Mouse (Mus musculus) forebrain, embryonic 11.5 days (tissue): ENCODE measurements around the gene Rbbp8nl. TPM values are rescaled to one million over a fixed set of nuclear protein-coding genes. Genes with fewer than 3 reads are reported as not detected.

Experiments used
- ATAC-seq: fragments of 200-750 bp; cut with Nextera tagmentation; replicated peaks from 2 replicates; pipeline ENCODE4 v1.8.0; 2017; ENCODE audit warnings: moderate TSS enrichment; ENCODE audit not compliant: low FRiP score
- DNase-seq: peaks from one replicate; pipeline ENCODE4 v3.0.0-alpha.2; 2017; ENCODE audit warnings: low spot score
- H3K27ac ChIP-seq: fragments of 300-500 bp; sonication (generic); 2 replicates; pipeline ENCODE4 v1.5.1; 2014; ENCODE audit warnings: low read depth, low read length
- H3K27me3 ChIP-seq: fragments of 300-500 bp; sonication (generic); 2 replicates; pipeline ENCODE4 v1.6.1; 2014; ENCODE audit warnings: mild to moderate bottlenecking, low read length, mixed read lengths; ENCODE audit not compliant: control insufficient read depth, insufficient read depth
- H3K36me3 ChIP-seq: fragments of 300-500 bp; sonication (generic); 2 replicates; pipeline ENCODE4 v1.6.1; 2014; ENCODE audit warnings: mild to moderate bottlenecking, low read length, moderate library complexity, mixed read lengths; ENCODE audit not compliant: control insufficient read depth, insufficient read depth
- H3K4me1 ChIP-seq: fragments of 300-500 bp; sonication (generic); replicated peaks from 2 replicates; pipeline ENCODE4 v1.6.1; 2014; ENCODE audit warnings: low read length, mixed read lengths; ENCODE audit not compliant: control insufficient read depth, insufficient read depth
- H3K4me2 ChIP-seq: fragments of 300-500 bp; sonication (generic); 2 replicates; pipeline ENCODE4 v1.6.1; 2014; ENCODE audit warnings: low read depth, mild to moderate bottlenecking, low read length, moderate library complexity, mixed read lengths; ENCODE audit not compliant: severe bottlenecking
- H3K4me3 ChIP-seq: fragments of 300-500 bp; sonication (generic); 2 replicates; pipeline ENCODE4 v1.5.1; 2014; ENCODE audit warnings: low read depth, low read length
- H3K9ac ChIP-seq: fragments of 300-500 bp; sonication (generic); 2 replicates; pipeline ENCODE4 v1.6.1; 2014; ENCODE audit warnings: low read length
- H3K9me3 ChIP-seq: fragments of 300-500 bp; sonication (generic); 2 replicates; pipeline ENCODE4 v1.6.1; 2016; ENCODE audit warnings: low read length, mixed read lengths; ENCODE audit not compliant: control insufficient read depth
- WGBS: fragments of 180-500 bp; shearing (Covaris S2); extraction: QIAGEN DNeasy Blood & Tissue Kit; methylation state at CpG from one replicate; pipeline ENCODE4 v1.1.7; 2014; 5-methylcytosine and 5-hydroxymethylcytosine counted together
- polyA plus RNA-seq: library from polyadenylated mRNA; unstranded; fragments of >200 nt; fragmentation: Nextera tagmentation; extraction: Ambion mirVana; gene quantifications from 2 replicates; pipeline ENCODE4 v1.2.1, GENCODE M21; 2014

The Rbbp8nl gene
- polyA plus RNA-seq, 1 experiment from 2014 or later, result 0.08 TPM

DNA sequence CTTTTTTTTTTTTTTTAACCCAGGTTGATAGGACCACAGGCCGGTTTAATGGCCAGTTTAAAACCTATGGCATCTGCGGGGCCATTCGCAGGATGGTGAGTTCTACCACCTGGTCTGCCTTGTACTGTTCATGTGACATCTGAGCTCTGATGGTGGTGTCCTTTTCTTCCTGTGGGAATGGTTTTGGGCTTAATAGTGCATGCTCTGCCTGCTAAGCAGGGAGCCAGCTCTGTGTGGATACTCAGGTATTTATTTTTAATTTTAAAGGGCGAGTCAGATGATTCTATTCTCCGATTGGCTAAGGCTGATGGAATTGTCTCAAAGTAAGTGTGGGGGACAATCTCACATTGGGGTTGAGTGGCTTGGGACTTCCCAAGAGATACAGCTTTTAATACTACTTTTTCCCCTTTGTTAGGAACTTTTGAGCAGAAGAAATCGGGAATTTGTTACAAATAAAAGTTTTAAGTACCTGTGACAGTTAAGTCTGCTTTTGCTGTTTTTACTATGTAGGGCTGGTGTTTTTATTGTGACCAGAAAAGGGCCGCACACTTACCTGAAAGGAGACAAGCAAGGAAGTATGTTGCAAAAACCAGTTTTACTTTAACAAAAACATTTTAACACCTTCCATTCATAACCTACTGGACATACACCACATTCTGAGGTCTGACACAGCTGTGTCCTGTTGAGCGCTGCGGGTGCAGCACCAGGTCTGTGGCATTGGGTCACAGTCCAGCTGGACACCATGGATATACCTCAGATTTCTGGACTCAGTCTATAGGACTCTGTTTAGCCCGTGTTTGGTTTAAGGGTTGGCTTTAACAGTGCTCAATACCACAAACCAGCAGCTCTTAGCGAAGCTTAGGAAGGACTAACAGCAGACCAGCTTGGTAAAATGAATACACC is 31.5 kb downstream of the Rbbp8nl start:
- H3K36me3 ChIP-seq, result no peaks in the 10 kb centered on the region; the same call in 1 of the 2 replicates

DNA sequence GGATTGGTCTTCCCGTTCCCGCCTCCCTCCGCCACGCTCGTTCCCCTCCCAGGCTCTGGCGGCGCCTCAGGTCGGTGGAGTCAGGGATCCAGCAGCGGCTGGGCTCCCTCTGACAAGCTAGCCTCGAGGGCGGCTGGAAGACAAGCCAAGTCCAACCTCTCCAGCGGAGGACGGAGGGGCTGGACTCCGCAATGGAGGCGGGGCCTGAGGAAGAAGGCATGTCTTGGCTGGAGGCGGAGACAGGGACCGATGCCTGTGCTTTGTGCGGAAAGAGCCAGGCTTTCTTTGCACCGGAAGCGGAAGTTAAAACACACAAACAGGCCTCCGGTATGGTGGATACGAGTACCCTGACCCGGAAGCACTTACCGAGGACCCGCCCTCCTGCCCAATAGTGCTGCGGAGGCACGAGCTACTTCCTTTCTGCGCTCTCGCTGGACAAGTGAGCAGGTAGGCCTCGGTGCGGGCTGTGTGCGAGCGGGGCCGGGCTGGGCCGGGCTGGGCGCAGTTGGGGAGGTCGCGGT is 32.6 kb downstream of the Rbbp8nl start, which contains the start of gene Rps21:
Gene Rps21, plus strand, starts transcription at position 377 of the 521 bp plus-strand sequence.
- H3K27me3 ChIP-seq, result no peaks in the 10 kb centered on the region
- H3K9me3 ChIP-seq, result no peaks in the 10 kb centered on the region
- peaks cover 11% of the 10 kb centered on the region; the same call in 1 of the 2 replicates for H3K4me1 ChIP-seq
- H3K4me3 ChIP-seq, result peak within 1 kb of the TSS; percentile 89
- ATAC-seq, result peak; percentile 96
- H3K4me2 ChIP-seq, result peak within 1 kb of the TSS; percentile 89
- peak; percentile 99 for DNase-seq
- no peaks in the 10 kb centered on the region; the same call in 1 of the 2 replicates for H3K36me3 ChIP-seq
- H3K27ac ChIP-seq, result peak within 1 kb of the TSS; percentile 91
- WGBS, result under 1% methylated on average over 38 of the region's 38 CpGs
- peak within 1 kb of the TSS; percentile 94 for H3K9ac ChIP-seq

More for the DNA sequence above, 31.5 kb downstream of the Rbbp8nl start:
- WGBS, result 54% methylated on average over 11 of the region's 11 CpGs
- Histone ChIP-seq H3K4me3 (peak overlapping the region; percentile 89), H3K9me3 (no peaks in the 10 kb centered on the region), H3K4me2 (peak overlapping the region; percentile 86), H3K4me1 (peaks cover 11% of the 10 kb centered on the region; the same call in 1 of the 2 replicates), H3K27ac (0 out of 2 replicates have a peak overlapping the region, but pooled peaks have one; percentile 71), H3K27me3 (no peaks in the 10 kb centered on the region), H3K9ac (peak overlapping the region; percentile 94)
- no peak for DNase-seq
- ATAC-seq, result no peak

DNA sequence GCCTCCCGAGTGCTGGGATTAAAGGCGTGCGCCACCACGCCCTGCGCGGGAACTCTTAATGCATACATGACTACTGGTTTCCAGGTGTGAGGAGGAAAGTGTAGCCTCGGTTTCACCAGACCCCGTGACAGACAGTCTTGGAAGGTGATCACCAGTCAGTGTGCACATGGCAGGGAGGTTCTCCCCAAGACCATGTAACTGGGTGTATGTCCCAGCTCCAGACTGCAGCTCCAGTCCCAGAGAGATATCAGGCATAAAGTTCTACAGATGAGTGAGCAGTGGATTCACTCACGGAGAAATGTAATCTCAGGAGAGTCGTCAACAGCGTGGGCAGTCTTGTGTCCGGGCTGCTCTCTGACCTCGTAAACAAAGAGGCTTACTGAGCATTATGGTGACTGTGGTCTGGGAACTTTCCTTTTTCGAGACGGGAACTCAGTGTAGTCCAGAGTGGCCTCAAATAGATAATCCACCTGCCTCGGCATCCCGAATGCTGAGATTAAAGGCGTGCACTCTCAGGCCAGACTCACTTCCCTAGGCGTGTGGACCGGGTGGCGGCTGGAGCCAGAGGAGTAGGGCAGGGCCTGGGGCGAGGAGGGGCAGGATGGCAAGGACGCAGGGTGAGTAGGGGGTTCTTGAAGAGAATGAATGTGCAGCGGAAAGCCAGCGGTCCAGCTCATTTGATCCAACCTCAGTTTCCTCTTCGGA is 33.2 kb downstream of the Rbbp8nl start:
- WGBS, result 25% methylated on average over 26 of the region's 26 CpGs
- H3K36me3 ChIP-seq, result no peaks in the 10 kb centered on the region; the same call in 1 of the 2 replicates

DNA sequence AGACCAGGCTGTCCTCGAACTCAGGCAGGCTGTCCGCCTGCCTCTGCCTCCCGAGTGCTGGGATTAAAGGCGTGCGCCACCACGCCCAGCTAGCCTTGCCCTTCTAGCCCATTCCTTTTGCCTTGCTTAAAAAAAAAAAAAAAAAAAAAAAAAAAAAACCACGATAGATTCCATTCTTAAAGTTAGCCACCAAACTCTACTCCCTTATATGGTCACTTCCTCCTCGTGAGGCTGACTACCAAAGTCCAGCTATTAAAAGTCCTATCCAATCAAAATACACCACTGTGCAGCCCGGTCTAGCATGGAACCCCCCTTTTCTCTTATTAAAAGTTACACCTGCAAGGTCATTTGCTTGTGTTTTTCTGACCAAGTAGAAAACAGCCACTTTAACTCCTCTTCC is 34.0 kb downstream of the Rbbp8nl start:
- Histone ChIP-seq H3K27me3 (no peaks in the 10 kb centered on the region), H3K9ac (no peak overlapping the region; the same call in 1 of the 2 replicates), H3K9me3 (no peaks in the 10 kb centered on the region), H3K27ac (no peak overlapping the region), H3K4me1 (peaks cover 11% of the 10 kb centered on the region; the same call in 1 of the 2 replicates), H3K36me3 (no peaks in the 10 kb centered on the region; the same call in 1 of the 2 replicates), H3K4me2 (peak overlapping the region; percentile 89; the same call in 1 of the 2 replicates), H3K4me3 (no peak overlapping the region)
- no peak for ATAC-seq
- WGBS, result 90% methylated on average over 9 of the region's 9 CpGs
- no peak for DNase-seq

More for the DNA sequence above, 33.2 kb downstream of the Rbbp8nl start:
- Histone ChIP-seq H3K27me3 (no peaks in the 10 kb centered on the region), H3K27ac (peak overlapping the region; percentile 91), H3K4me1 (peaks cover 11% of the 10 kb centered on the region; the same call in 1 of the 2 replicates), H3K4me2 (peak overlapping the region; percentile 89), H3K9ac (peak overlapping the region; percentile 71), H3K4me3 (peak overlapping the region; percentile 89), H3K9me3 (no peaks in the 10 kb centered on the region)
- ATAC-seq (peak; percentile 70), DNase-seq (no peak)

DNA sequence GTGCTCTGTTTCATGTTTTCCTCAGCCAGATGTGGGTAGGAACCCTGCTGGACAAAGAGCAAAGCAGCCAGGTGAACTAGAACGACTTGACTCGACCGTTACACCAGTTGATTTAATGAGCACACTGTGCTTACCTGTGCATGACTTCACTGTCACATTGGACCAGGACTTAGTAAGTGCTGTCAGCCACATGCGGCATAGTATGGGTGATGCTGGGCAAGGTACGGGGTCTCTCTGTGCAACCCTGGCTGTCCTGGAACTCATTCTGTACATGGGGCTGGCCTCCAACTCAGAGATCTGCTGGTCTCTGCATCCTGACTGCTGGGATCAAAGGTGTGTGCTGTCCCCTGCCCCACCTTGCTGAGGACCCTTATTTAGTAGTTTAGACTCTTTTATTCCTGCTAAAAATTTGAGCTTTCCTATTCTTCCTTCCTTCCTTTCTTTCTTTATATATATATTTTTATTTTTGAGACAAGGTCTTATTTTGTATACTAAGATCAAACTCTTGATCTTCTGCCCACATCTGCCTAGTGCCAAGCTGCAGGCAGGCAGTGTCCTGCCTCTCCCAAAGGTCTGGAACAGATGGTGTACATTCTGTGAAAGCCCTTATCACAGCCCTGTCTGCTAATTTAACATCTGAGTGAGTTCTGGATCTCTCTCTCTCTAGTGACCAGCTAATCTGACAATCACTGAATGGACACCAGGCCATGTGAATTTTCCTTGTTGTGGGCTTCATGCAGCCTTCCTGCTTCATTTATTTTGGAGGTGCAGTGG is 35.1 kb downstream of the Rbbp8nl start:
- Histone ChIP-seq H3K9me3 (no peaks in the 10 kb centered on the region), H3K27me3 (no peaks in the 10 kb centered on the region), H3K27ac (no peak overlapping the region), H3K4me2 (no peak overlapping the region), H3K4me3 (no peak overlapping the region), H3K9ac (no peak overlapping the region), H3K4me1 (peaks cover 11% of the 10 kb centered on the region; the same call in 1 of the 2 replicates), H3K36me3 (no peaks in the 10 kb centered on the region)
- DNase-seq (no peak), ATAC-seq (no peak)
- 93% methylated on average over 5 of the region's 5 CpGs for WGBS

DNA sequence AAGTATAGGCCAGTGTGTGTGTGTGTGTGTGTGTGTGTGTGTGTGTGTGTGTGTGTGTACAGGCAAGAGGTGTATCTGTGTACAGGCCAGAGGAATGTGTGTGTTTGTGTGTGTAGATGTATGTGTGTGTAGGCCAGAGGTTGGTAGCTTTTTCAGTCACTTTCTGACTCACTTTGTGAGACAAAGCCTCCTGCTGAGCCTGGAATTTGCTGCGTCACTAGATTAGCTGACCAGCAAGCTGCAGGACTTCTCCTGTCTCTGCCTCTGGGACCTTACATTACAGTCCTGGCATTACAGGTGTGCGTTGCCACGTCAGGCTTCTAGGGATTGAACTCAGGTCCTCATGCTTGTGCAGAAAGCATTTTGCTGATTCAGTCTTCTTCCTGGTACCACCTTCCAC is 37.8 kb downstream of the Rbbp8nl start:
- Histone ChIP-seq H3K4me2 (no peak overlapping the region), H3K27ac (no peak overlapping the region), H3K9ac (no peak overlapping the region), H3K9me3 (no peaks in the 10 kb centered on the region), H3K4me3 (no peak overlapping the region), H3K27me3 (no peaks in the 10 kb centered on the region), H3K36me3 (no peaks in the 10 kb centered on the region), H3K4me1 (peaks cover 5% of the 10 kb centered on the region; the same call in 1 of the 2 replicates)
- 30% methylated on average over 3 of the region's 3 CpGs for WGBS
- DNase-seq (no peak), ATAC-seq (peak; percentile 31; the same call in 1 of the 2 replicates)

DNA sequence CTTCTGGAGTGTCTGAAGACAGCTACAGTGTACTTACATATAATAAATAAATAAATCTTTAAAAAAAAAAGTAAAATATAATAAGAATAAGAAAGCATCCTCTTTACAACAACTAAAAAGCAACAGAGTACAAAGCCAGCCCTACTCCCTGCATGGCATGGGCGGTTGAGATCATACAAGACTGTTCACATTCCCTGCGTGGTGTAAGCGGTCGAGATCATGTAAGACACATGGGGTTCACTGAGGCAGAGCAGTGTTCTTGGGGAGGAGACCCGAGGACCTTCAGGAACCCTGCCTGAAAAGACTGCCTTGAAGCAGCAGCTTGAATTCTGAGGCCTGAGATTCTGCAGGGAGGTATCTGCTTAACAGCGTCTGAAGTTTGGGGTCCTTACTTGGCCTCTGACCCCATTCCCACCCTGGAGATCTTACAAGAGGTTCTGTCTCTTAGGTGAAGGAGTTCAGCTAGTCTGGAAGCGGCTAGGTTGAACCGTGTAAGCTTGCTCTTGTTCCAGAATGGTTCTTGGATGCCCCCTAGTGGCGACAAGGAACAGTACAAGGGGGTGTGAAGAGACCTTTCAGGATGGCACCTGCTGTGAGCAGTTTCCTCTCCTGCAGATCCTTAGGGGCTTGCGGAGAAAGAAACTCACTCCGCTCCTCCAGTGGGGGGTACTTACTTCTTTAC is 38.6 kb downstream of the Rbbp8nl start:
- peak; percentile 88 for ATAC-seq
- Histone ChIP-seq H3K4me3 (no peak overlapping the region), H3K27ac (no peak overlapping the region), H3K4me1 (peaks cover 3% of the 10 kb centered on the region; the same call in 1 of the 2 replicates), H3K9ac (no peak overlapping the region), H3K9me3 (no peaks in the 10 kb centered on the region), H3K27me3 (no peaks in the 10 kb centered on the region), H3K36me3 (no peaks in the 10 kb centered on the region), H3K4me2 (no peak overlapping the region)
- DNase-seq, result peak; percentile 84
- 28% methylated on average over 11 of the region's 11 CpGs for WGBS
